Mouse (Mus musculus) frontal cortex, adult 2 months (tissue): Measurements from ENCODE around the gene Ank2. TPM values are rescaled to one million over a fixed set of nuclear protein-coding genes. Genes with fewer than 3 reads are reported as not detected.

Experiments
- DNase-seq, 2 experiments: peaks; one replicate each; pipeline ENCODE4 v3.0.0; 2022; ENCODE audit warnings: low spot score in 1 of 2; ENCODE audit errors: extremely low spot score in 1 of 2
- polyA plus RNA-seq: library from polyadenylated mRNA; depleted of rRNA; stranded (reverse); fragments of >200 nt; gene quantifications from 2 replicates; pipeline ENCODE4 v1.2.3, GENCODE M21; 2012

Ank2 gene
- polyA plus RNA-seq, 1 experiment: 402 TPM

- no peak for DNase-seq
Measured at GRCm38 (mm10) chr3:127256681-127257080, 242.5 kb downstream of the Ank2 start.

- DNase-seq: no peak
Measured at GRCm38 (mm10) chr3:127250930-127251329, 248.2 kb downstream of the Ank2 start.

- peak in 1 of 2 experiments; percentile 33 for DNase-seq
Measured at GRCm38 (mm10) chr3:127248611-127249010, 250.5 kb downstream of the Ank2 start.

- no peak for DNase-seq
Measured at GRCm38 (mm10) chr3:127246989-127247708, 252.0 kb downstream of the Ank2 start.

- no peak for DNase-seq
Measured at GRCm38 (mm10) chr3:127243928-127244642, 255.1 kb downstream of the Ank2 start.

- DNase-seq: no peak
Measured at GRCm38 (mm10) chr3:127242234-127242810, 256.8 kb downstream of the Ank2 start.

- DNase-seq: no peak
Measured at GRCm38 (mm10) chr3:127235271-127235670, 263.9 kb downstream of the Ank2 start.

- DNase-seq: peak; percentile 34 to 70
Measured at GRCm38 (mm10) chr3:127225799-127226730, 273.1 kb downstream of the Ank2 start.

- no peak for DNase-seq
Measured at GRCm38 (mm10) chr3:127225167-127225798, 273.9 kb downstream of the Ank2 start.

GRCm38 (mm10) chr3:127224315-127225166 lies 274.6 kb downstream of the Ank2 start:
- DNase-seq: peak in 1 of 2 experiments; percentile 13

GRCm38 (mm10) chr3:127222086-127222485 lies 277.1 kb downstream of the Ank2 start:
- no peak for DNase-seq

GRCm38 (mm10) chr3:127220859-127221258 lies 278.3 kb downstream of the Ank2 start:
- DNase-seq: no peak

- no peak for DNase-seq
Measured at GRCm38 (mm10) chr3:127213534-127213933, 285.6 kb downstream of the Ank2 start.

GRCm38 (mm10) chr3:127211119-127211518 lies 288.0 kb downstream of the Ank2 start:
- no peak for DNase-seq

- no peak for DNase-seq
Measured at GRCm38 (mm10) chr3:127210552-127210951, 288.6 kb downstream of the Ank2 start.

GRCm38 (mm10) chr3:127208871-127209270 lies 290.3 kb downstream of the Ank2 start:
- no peak for DNase-seq

- no peak for DNase-seq
Measured at GRCm38 (mm10) chr3:127205883-127206434, 293.2 kb downstream of the Ank2 start.

- no peak for DNase-seq
Measured at GRCm38 (mm10) chr3:127202484-127203115, 296.6 kb downstream of the Ank2 start.
